Mouse (Mus musculus) inflammation-experienced regulatory T-cells, adult 6 months (primary cell): ENCODE data around the gene Gm13279. TPM values are rescaled to one million over a fixed set of nuclear protein-coding genes. Genes with fewer than 3 reads are reported as not detected.
"Not testable (repeated sequence)": the region's sequence is repeated elsewhere in the genome, so short reads cannot be mapped to it uniquely, and the experiment has no call there.

ENCODE experiments used
- ATAC-seq: one replicate; pipeline ENCODE4 v1.8.0; 2017
- polyA plus RNA-seq, 3 experiments: library from polyadenylated mRNA; unstranded; fragments of 100-300 nt; shearing (Covaris generic); gene quantifications; one replicate each; pipeline ENCODE4 v1.2.1; 2017

Gene Gm13279
- not detected for polyA plus RNA-seq

DNA sequence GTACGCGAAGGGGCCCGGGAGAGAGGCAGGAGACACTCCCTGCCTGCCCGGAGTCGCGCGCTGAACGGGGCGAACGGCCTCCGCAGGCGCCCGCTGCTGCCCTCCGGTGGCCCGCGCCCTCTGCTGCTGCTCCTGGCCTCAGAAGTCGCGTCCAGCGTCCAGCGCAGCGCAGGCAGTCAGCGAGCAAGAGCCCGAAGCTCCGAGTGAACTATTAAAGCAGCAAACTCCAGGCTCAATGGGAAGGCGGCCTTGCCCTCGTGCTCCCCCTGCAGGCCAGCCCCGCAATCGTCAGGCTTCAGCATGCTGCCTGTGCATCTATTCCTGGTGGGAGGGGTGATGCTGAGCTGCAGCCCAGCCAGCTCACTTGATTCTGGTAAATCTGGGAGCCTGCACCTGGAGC lies at the start of gene Gm13279:
TSS of gene Gm13279 (plus strand) at position 301 of the 400 bp plus-strand sequence.
- not testable (repeated sequence) for ATAC-seq

DNA sequence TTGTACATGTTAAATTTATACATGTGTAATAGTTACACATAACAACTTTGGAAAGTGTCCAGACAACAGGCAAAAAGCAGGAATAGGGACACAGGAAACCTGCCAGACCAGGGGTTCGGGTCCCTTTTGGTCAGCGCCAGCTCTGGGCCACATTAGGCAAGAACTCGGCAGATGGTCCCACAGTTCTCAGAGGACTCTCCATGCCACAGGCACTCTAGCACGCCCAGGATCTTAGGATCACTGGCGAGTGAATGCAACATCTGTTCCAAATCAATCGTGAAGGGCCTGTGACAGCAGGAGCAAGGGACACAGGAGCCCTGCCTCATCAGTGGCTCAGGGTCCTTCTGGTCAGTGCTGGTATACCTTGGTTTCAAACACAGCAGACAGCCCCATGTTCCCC lies 47.3 kb upstream of the Gm13279 start:
- no peak for ATAC-seq

DNA sequence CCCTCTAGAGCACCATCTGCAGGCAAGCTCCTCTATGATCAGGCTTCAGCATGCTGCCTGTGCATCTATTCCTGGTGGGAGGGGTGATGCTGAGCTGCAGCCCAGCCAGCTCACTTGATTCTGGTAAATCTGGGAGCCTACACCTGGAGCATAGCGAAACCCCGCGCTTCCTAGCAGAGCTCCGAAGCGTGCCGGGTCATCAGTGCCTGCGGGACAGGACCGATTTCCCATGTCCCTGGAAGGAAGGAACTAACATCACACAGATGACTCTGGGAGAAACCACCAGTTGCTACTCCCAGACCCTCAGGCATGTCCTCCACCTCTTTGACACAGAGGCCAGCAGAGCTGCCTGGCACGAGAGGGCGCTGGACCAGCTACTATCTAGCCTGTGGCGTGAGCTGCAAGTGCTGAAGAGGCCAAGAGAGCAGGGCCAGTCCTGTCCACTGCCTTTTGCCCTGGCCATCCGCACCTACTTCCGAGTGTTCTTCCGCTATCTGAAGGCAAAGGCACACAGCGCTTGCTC lies 42.3 kb upstream of the Gm13279 start, which contains the start of gene Gm13271:
TSS of gene Gm13271 (plus strand) at position 51 of the 523 bp plus-strand sequence.
- ATAC-seq, result not testable (repeated sequence)

DNA sequence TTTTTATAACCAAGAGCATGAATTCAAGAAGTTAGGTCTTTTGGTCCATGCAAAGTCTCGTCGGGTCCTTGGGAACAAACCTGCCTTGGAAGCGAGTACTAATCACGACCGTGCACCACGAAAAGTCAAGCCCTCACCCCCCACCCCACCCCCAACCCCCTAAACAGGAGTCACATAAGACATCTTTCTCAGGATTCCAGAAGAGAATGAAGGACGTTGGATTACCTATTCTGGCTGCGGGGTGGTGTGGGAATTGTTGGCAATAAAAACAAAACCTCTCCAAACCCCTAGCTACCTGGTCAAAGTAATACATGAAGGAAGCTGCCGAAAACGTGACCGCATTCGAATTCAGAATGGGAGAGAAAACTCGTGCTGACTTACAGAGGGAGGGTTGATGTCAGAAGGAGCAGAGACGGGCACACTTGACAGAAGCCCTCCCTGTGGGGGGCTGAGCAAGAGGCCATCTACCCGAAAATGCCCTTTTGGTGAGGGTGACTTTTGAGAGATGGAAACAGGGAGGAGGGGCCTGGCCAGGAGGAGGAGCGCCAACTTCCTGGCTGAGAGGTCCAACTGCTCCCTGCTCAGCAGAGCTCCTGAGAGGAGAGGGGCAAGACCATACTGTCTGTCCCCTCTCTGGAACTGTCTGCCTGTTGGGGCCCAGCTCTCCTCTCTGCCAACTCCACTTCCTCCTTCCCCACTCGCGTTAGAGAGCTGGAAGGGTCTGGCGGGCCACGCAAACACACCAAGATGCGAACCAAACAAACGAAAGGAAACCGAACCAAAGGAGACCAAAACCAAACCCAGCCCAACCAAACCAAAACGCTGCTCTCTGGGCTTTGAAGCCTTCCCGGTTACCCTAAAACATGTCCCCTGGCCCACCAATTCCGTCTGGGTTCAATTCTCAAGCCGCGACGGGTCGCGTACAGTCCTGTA lies 40.4 kb upstream of the Gm13279 start:
- ATAC-seq, result not testable (repeated sequence)

DNA sequence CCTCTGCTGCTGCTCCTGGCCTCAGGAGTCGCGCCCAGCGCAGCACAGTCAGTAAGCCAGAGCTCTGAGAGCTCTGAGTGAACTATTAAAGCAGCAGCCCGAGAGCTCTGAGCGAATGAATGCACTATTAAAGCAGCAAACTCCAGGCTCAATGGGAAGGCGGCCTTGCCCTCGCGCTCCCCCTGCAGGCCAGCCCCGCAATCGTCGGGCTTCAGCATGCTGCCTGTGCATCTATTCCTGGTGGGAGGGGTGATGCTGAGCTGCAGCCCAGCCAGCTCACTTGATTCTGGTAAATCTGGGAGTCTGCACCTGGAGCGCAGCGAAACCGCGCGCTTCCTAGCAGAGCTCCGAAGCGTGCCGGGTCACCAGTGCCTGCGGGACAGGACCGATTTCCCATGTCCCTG lies 39.6 kb upstream of the Gm13279 start:
- peak; percentile 100 for ATAC-seq

DNA sequence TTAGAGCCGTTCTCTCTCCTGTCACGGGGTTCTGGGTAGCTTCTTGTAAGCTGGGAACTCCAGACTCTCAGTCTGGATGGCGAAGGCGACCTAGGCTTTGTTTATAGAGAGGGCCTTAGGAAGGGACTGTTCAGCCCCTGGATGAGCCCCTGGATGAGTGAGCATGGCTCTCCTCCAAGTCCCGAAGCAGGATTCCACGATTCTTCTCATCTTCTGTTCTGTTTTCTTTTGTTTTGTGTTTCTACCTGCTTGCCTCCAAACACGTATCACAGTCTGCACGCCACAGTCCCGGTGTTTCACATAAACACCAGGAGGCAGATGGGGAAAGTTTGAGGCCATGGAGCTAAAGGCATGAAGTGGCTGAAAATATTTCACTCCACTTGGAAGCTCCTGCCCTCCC lies 38.4 kb upstream of the Gm13279 start:
- not testable (repeated sequence) for ATAC-seq

DNA sequence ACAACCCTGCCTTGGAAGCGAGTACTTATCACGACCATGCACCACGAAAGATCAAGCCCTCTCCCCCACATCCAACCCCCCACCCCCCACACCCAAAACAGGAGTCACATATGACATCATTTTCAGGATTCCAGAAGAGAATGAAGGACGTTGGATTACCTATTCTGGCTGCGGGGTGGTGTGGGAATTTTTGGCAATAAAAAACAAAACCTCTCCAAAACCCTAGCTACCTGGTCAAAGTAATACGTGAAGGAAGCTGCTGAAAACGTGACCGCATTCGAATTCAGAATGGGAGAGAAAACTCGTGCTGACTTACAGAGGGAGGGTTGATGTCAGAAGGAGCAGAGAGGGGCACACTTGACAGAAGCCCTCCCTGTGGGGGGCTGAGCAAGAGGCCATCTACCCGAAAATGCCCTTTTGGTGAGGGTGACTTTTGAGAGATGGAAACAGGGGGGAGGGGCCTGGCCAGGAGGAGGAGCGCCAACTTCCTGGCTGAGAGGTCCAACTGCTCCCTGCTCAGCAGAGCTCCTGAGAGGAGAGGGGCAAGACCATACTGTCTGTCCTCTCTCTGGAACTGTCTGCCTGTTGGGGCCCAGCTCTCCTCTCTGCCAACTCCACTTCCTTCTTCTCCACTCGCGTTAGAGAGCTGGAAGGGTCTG lies 37.5 kb upstream of the Gm13279 start, which contains the start of gene Gm13283:
TSS of gene Gm13283 (plus strand) at position 510 of the 659 bp plus-strand sequence.
- not testable (repeated sequence) for ATAC-seq

DNA sequence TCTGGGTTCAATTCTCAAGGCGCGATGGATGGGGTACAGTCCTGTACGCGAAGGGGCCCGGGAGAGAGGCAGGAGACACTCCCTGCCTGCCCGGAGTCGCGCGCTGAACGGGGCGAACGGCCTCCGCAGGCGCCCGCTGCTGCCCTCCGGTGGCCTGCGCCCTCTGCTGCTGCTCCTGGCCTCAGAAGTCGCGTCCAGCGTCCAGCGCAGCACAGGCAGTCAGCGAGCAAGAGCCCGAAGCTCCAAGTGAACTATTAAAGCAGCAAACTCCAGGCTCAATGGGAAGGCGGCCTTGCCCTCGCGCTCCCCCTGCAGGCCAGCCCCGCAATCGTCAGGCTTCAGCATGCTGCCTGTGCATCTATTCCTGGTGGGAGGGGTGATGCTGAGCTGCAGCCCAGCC lies 36.8 kb upstream of the Gm13279 start:
- ATAC-seq, result not testable (repeated sequence)

DNA sequence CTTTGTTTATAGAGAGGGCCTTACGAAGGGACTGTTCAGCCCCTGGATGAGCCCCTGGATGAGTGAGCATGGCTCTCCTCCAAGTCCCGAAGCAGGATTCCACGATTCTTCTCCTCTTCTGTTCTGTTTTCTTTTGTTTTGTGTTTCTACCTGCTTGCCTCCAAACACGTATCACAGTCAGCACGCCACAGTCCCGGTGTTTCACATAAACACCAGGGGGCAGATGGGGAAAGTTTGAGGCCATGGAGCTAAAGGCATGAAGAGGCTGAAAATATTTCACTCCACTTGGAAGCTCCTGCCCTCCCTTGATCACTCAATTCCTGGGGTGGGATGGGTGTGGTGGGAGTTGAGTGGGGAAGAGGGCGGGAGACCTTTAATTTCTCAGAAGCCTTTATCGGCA lies 35.4 kb upstream of the Gm13279 start:
- not testable (repeated sequence) for ATAC-seq

DNA sequence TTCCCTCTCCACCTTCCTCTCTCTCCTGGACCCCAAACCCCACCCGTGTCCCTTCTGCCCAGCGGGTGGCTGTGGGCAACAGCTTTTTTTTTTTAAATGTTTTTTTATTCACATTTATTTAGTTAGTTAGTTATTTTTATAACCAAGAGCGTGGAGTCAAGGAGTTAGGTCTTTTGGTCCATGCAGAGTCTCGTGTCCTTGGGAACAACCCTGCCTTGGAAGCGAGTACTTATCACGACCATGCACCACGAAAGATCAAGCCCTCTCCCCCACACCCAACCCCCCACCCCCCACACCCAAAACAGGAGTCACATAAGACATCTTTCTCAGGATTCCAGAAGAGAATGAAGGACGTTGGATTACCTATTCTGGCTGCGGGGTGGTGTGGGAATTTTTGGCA lies 34.9 kb upstream of the Gm13279 start:
- ATAC-seq, result not testable (repeated sequence)

DNA sequence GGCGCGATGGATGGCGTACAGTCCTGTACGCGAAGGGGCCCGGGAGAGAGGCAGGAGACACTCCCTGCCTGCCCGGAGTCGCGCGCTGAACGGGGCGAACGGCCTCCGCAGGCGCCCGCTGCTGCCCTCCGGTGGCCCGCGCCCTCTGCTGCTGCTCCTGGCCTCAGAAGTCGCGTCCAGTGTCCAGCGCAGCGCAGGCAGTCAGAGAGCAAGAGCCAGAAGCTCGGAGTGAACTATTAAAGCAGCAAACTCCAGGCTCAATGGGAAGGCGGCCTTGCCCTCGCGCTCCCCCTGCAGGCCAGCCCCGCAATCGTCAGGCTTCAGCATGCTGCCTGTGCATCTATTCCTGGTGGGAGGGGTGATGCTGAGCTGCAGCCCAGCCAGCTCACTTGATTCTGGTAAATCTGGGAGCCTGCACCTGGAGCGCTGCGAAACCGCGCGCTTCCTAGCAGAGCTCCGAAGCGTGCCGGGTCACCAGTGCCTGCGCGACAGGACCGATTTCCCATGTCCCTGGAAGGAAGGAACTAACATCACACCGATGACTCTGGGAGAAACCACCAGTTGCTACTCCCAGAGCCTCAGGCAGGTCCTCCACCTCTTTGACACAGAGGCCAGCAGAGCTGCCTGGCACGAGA lies 33.7 kb upstream of the Gm13279 start:
- ATAC-seq, result not testable (repeated sequence)

DNA sequence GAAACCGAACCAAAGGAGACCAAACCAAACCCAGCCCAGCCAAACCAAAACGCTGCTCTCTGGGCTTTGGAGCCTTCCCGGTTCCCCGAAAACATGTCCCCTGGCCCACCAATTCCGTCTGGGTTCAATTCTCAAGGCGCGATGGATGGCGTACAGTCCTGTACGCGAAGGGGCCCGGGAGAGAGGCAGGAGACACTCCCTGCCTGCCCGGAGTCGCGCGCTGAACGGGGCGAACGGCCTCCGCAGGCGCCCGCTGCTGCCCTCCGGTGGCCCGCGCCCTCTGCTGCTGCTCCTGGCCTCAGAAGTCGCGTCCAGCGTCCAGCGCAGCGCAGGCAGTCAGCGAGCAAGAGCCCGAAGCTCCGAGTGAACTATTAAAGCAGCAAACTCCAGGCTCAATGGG lies 23.7 kb upstream of the Gm13279 start, which contains the start of gene Gm13290:
TSS of gene Gm13290 (plus strand) at position 301 of the 400 bp plus-strand sequence.
- ATAC-seq, result not testable (repeated sequence)

DNA sequence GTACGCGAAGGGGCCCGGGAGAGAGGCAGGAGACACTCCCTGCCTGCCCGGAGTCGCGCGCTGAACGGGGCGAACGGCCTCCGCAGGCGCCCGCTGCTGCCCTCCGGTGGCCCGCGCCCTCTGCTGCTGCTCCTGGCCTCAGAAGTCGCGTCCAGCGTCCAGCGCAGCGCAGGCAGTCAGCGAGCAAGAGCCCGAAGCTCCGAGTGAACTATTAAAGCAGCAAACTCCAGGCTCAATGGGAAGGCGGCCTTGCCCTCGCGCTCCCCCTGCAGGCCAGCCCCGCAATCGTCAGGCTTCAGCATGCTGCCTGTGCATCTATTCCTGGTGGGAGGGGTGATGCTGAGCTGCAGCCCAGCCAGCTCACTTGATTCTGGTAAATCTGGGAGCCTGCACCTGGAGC lies 20.6 kb upstream of the Gm13279 start, which contains the start of gene Gm13289:
TSS of gene Gm13289 (plus strand) at position 301 of the 400 bp plus-strand sequence.
- not testable (repeated sequence) for ATAC-seq

DNA sequence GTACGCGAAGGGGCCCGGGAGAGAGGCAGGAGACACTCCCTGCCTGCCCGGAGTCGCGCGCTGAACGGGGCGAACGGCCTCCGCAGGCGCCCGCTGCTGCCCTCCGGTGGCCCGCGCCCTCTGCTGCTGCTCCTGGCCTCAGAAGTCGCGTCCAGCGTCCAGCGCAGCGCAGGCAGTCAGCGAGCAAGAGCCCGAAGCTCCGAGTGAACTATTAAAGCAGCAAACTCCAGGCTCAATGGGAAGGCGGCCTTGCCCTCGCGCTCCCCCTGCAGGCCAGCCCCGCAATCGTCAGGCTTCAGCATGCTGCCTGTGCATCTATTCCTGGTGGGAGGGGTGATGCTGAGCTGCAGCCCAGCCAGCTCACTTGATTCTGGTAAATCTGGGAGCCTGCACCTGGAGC lies 17.6 kb upstream of the Gm13279 start, which contains the start of gene Gm13272:
TSS of gene Gm13272 (plus strand) at position 301 of the 400 bp plus-strand sequence.
- ATAC-seq, result not testable (repeated sequence)

DNA sequence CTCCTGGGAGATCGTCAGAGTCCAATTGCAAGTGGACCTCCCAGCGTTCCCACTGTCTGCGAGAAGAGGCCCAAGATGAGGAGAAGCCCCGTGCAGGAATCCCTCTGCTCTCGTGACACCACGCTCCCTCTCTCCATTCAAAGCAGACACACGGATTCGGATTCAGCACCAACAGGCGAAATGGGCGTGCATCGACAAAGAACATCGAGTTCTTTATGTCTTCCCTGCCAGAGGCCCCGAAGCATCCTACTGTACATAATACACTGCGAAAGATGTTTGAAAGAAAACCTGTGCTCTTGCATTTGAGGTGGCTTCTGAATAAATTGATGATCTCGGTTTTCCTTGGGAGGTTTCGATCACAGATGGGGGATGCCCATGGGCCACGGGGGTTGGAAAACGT lies 16.9 kb upstream of the Gm13279 start:
- not testable (repeated sequence) for ATAC-seq

DNA sequence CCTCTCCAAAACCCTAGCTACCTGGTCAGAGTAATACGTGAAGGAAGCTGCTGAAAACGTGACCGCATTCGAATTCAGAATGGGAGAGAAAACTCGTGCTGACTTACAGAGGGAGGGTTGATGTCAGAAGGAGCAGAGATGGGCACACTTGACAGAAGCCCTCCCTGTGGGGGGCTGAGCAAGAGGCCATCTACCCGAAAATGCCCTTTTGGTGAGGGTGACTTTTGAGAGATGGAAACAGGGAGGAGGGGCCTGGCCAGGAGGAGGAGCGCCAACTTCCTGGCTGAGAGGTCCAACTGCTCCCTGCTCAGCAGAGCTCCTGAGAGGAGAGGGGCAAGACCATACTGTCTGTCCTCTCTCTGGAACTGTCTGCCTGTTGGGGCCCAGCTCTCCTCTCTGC lies 15.4 kb upstream of the Gm13279 start, which contains the start of gene Ifnz:
TSS of gene Ifnz (plus strand) at position 301 of the 400 bp plus-strand sequence.
- not testable (repeated sequence) for ATAC-seq

DNA sequence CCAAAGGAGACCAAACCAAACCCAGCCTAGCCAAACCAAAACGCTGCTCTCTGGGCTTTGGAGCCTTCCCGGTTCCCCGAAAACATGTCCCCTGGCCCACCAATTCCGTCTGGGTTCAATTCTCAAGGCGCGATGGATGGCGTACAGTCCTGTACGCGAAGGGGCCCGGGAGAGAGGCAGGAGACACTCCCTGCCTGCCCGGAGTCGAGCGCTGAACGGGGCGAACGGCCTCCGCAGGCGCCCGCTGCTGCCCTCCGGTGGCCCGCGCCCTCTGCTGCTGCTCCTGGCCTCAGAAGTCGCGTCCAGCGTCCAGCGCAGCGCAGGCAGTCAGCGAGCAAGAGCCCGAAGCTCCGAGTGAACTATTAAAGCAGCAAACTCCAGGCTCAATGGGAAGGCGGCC lies 14.9 kb upstream of the Gm13279 start:
- ATAC-seq, result not testable (repeated sequence)

DNA sequence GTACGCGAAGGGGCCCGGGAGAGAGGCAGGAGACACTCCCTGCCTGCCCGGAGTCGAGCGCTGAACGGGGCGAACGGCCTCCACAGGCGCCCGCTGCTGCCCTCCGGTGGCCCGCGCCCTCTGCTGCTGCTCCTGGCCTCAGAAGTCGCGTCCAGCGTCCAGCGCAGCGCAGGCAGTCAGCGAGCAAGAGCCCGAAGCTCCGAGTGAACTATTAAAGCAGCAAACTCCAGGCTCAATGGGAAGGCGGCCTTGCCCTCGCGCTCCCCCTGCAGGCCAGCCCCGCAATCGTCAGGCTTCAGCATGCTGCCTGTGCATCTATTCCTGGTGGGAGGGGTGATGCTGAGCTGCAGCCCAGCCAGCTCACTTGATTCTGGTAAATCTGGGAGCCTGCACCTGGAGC lies 11.8 kb upstream of the Gm13279 start, which contains the start of gene Gm13276:
TSS of gene Gm13276 (plus strand) at position 301 of the 400 bp plus-strand sequence.
- ATAC-seq, result not testable (repeated sequence)

DNA sequence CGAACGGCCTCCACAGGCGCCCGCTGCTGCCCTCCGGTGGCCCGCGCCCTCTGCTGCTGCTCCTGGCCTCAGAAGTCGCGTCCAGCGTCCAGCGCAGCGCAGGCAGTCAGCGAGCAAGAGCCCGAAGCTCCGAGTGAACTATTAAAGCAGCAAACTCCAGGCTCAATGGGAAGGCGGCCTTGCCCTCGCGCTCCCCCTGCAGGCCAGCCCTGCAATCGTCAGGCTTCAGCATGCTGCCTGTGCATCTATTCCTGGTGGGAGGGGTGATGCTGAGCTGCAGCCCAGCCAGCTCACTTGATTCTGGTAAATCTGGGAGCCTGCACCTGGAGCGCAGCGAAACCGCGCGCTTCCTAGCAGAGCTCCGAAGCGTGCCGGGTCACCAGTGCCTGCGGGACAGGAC lies 8.8 kb upstream of the Gm13279 start, which contains the start of gene Gm13277:
TSS of gene Gm13277 (plus strand) at position 231 of the 400 bp plus-strand sequence.
- ATAC-seq, result not testable (repeated sequence)

DNA sequence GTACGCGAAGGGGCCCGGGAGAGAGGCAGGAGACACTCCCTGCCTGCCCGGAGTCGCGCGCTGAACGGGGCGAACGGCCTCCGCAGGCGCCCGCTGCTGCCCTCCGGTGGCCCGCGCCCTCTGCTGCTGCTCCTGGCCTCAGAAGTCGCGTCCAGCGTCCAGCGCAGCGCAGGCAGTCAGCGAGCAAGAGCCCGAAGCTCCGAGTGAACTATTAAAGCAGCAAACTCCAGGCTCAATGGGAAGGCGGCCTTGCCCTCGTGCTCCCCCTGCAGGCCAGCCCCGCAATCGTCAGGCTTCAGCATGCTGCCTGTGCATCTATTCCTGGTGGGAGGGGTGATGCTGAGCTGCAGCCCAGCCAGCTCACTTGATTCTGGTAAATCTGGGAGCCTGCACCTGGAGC lies 5.9 kb upstream of the Gm13279 start, which contains the start of gene Gm13278:
TSS of gene Gm13278 (plus strand) at position 301 of the 400 bp plus-strand sequence.
- not testable (repeated sequence) for ATAC-seq

DNA sequence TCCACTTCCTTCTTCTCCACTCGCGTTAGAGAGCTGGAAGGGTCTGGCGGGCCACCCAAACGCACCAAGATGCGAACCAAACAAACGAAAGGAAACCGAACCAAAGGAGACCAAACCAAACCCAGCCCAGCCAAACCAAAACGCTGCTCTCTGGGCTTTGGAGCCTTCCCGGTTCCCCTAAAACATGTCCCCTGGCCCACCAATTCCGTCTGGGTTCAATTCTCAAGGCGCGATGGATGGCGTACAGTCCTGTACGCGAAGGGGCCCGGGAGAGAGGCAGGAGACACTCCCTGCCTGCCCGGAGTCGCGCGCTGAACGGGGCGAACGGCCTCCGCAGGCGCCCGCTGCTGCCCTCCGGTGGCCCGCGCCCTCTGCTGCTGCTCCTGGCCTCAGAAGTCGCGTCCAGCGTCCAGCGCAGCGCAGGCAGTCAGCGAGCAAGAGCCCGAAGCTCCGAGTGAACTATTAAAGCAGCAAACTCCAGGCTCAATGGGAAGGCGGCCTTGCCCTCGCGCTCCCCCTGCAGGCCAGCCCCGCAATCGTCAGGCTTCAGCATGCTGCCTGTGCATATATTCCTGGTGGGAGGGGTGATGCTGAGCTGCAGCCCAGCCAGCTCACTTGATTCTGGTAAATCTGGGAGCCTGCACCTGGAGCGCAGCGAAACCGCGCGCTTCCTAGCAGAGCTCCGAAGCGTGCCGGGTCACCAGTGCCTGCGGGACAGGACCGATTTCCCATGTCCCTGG lies 3.1 kb upstream of the Gm13279 start, which contains the start of gene Gm13275:
TSS of gene Gm13275 (plus strand) at position 552 of the 740 bp plus-strand sequence.
- not testable (repeated sequence) for ATAC-seq
